Mouse (Mus musculus) layer of hippocampus, postnatal 25 days (tissue): ENCODE results near the gene Tssc4. TPM values are rescaled to one million over a fixed set of nuclear protein-coding genes. Genes with fewer than 3 reads are reported as not detected.

Source experiments
- DNase-seq, 2 experiments: peaks; one replicate each; pipeline ENCODE4 v3.0.0; 2022; ENCODE audit warnings: mixed read lengths in 2 of 2, low spot score in 1 of 2; ENCODE audit errors: extremely low spot score in 1 of 2
- total RNA-seq, 2 experiments: library from RNA; stranded (reverse); gene quantifications; 2 replicates each; pipeline ENCODE4 v1.2.3; 2021

The Tssc4 gene
- total RNA-seq, 2 experiments from 2014 or later = 47.0 to 50.4 TPM

GRCm38 (mm10) chr7:143044049-143044825 is 24.8 kb upstream of the Tssc4 start:
- no peak for DNase-seq

- no peak for DNase-seq
Observed at GRCm38 (mm10) chr7:143044826-143045206, 24.2 kb upstream of the Tssc4 start.

GRCm38 (mm10) chr7:143046358-143046757 is 22.7 kb upstream of the Tssc4 start:
- no peak for DNase-seq

- DNase-seq = no peak
Observed at GRCm38 (mm10) chr7:143049331-143049730, 19.7 kb upstream of the Tssc4 start.

GRCm38 (mm10) chr7:143049841-143050816 is 18.9 kb upstream of the Tssc4 start:
- no peak for DNase-seq

- no peak for DNase-seq
Observed at GRCm38 (mm10) chr7:143051316-143051715, 17.7 kb upstream of the Tssc4 start.

GRCm38 (mm10) chr7:143052626-143053007 is 16.4 kb upstream of the Tssc4 start, which contains the start of gene Cd81:
Gene Cd81, plus strand, starts transcription at chr7:143052739.
- DNase-seq = peak; percentile 76 to 82

- DNase-seq = peak; percentile 54 to 55
Observed at GRCm38 (mm10) chr7:143053008-143053899, 15.8 kb upstream of the Tssc4 start.

- no peak for DNase-seq
Observed at GRCm38 (mm10) chr7:143053961-143054611, 15.0 kb upstream of the Tssc4 start.

- no peak for DNase-seq
Observed at GRCm38 (mm10) chr7:143054612-143054965, 14.5 kb upstream of the Tssc4 start.

- DNase-seq = no peak
Observed at GRCm38 (mm10) chr7:143055001-143055400, 14.0 kb upstream of the Tssc4 start.

- no peak for DNase-seq
Observed at GRCm38 (mm10) chr7:143055499-143056186, 13.4 kb upstream of the Tssc4 start.

- DNase-seq = no peak
Observed at GRCm38 (mm10) chr7:143057023-143057422, 12.0 kb upstream of the Tssc4 start.

GRCm38 (mm10) chr7:143057667-143058220 is 11.3 kb upstream of the Tssc4 start:
- DNase-seq = no peak

- DNase-seq = no peak
Observed at GRCm38 (mm10) chr7:143058221-143058697, 10.8 kb upstream of the Tssc4 start.

- peak in 1 of 2 experiments; percentile 37 for DNase-seq
Observed at GRCm38 (mm10) chr7:143059202-143059870, 9.7 kb upstream of the Tssc4 start.

- DNase-seq = no peak
Observed at GRCm38 (mm10) chr7:143062704-143063103, 6.3 kb upstream of the Tssc4 start.

- DNase-seq = no peak
Observed at GRCm38 (mm10) chr7:143064226-143064625, 4.8 kb upstream of the Tssc4 start.
